Mouse (Mus musculus): ENCODE measurements around the gene Casp9. TPM values are rescaled to one million over a fixed set of nuclear protein-coding genes. Genes with fewer than 3 reads are reported as not detected.

The Casp9 gene
- polyA plus RNA-seq, 1 experiment from 2014 or later = 24.8 TPM

DNA sequence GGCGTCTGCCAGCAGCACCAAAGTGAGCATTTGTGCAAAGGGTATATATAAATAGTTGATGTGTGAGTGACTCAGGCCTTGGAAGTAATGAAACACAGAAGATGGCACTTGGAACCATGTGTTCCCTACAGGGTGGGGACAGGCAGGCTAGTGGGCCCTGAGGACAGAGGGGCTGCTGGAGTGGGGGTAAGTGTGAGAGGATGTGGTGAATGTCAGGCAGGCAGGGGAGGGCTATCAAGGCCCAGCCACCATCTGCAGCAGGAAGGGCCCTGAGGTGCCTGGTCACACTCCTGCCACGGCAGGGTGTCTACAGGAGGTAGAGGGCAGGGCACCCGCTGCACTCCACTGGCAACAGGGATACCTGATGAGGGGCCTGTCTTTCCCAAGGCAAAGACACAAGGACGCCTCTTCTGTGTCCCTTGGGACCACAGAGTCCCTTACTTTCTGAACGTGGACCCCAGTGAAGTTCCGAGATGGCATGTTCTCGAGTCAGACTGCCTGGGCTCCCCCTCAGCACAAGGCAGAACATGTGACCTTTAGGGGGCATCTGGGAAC, 70.4 kb downstream of the Casp9 start:
- Histone ChIP-seq H3K9me3 (no peaks in the 10 kb centered on the region), H3K27me3 (ENCODE audit: poor library complexity, severe bottlenecking) (no peaks in the 10 kb centered on the region)
- 89% methylated on average over 7 of the region's 7 CpGs for WGBS

DNA sequence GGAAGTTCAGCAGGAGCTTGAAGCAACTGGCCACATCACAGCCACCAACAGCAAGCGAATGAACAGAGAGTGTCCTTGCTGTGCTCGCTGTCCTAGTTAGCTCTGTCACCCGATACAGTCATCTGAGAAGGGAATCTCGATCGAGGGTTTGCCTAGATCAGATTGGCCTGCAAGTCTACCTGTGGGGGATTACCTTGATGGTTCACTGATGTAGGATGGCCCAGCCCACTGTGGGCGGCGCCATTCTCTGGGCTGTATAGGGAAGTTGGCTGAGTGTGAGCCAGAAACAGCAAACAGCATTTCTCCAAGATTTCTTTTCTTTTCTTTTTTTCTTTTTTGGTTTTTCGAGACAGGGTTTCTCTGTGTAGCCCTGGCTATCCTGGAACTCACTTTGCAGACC, 71.1 kb downstream of the Casp9 start:
- WGBS = 95% methylated on average over 8 of the region's 8 CpGs
- no peaks in the 10 kb centered on the region for H3K27me3 ChIP-seq (ENCODE audit: poor library complexity, severe bottlenecking)
- H3K27ac ChIP-seq = no peak overlapping the region
- peaks cover 28% of the 10 kb centered on the region for H3K36me3 ChIP-seq (replicated peaks)
- peaks cover 16% of the 10 kb centered on the region for H3K4me1 ChIP-seq
- H3K4me3 ChIP-seq = no peak overlapping the region
- DNase-seq (ENCODE audit: extremely low spot score, low spot score) = no peak
- no peaks in the 10 kb centered on the region for H3K9me3 ChIP-seq

More for the DNA sequence above, 70.4 kb downstream of the Casp9 start:
- H3K27ac ChIP-seq = no peak overlapping the region
- no peak overlapping the region for H3K4me3 ChIP-seq
- peaks cover 16% of the 10 kb centered on the region for H3K4me1 ChIP-seq
- no peak for DNase-seq (ENCODE audit: extremely low spot score, low spot score)
- peaks cover 35% of the 10 kb centered on the region for H3K36me3 ChIP-seq (replicated peaks)

DNA sequence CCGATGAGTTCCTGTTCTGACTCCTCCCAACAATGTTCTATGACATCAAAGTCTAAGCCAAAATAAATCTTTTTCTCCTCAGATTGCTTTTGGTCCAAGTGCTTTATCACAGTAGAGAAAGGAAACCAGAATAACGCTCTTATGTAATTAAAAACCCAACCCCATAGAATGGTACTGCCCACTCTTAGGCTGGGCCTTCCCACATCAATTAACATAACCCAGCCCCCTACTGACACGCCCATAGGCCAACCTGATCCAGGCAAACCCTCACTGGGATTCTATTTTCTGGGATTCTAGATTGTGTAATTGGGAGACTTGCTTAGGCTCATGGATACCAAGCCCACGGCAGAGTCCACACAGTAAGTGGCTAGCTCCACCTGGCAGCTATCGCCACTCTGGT, 71.6 kb downstream of the Casp9 start:
- H3K9me3 ChIP-seq = no peaks in the 10 kb centered on the region
- WGBS = 92% methylated on average over 5 of the region's 5 CpGs
- H3K27ac ChIP-seq = no peak overlapping the region
- no peak overlapping the region for H3K4me3 ChIP-seq
- H3K4me1 ChIP-seq = peaks cover 16% of the 10 kb centered on the region
- H3K27me3 ChIP-seq (ENCODE audit: poor library complexity, severe bottlenecking) = no peaks in the 10 kb centered on the region
- H3K36me3 ChIP-seq (replicated peaks) = peaks cover 23% of the 10 kb centered on the region
- DNase-seq (ENCODE audit: extremely low spot score, low spot score) = no peak

Other genes with a start within 250 kb of the Casp9 start
- 23.2 and 30.1 TPM in 2 replicates for gene Fblim1, start 187.5 kb upstream of the Casp9 start, polyA plus RNA-seq (2016; fragmentation: Nextera tagmentation; extraction: Ambion mirVana)
- 0.86 and 1.0 TPM in 2 replicates for gene Tmem82, start 175.0 kb upstream of the Casp9 start, polyA plus RNA-seq (2016; fragmentation: Nextera tagmentation; extraction: Ambion mirVana)
- gene Slc25a34, start 169.8 kb upstream of the Casp9 start, polyA plus RNA-seq (2016; fragmentation: Nextera tagmentation; extraction: Ambion mirVana) = not detected in 2 replicates
- 4.0 and 4.4 TPM in 2 replicates for gene Plekhm2, start 128.7 kb upstream of the Casp9 start, polyA plus RNA-seq (2016; fragmentation: Nextera tagmentation; extraction: Ambion mirVana)
- gene Rsc1a1, start 108.0 kb upstream of the Casp9 start, polyA plus RNA-seq (2016; fragmentation: Nextera tagmentation; extraction: Ambion mirVana) = 2.5 and 3.8 TPM in 2 replicates
- 27.3 and 27.4 TPM in 2 replicates for gene Ddi2, start 70.2 kb upstream of the Casp9 start, polyA plus RNA-seq (2016; fragmentation: Nextera tagmentation; extraction: Ambion mirVana)
- not detected in 2 replicates for gene Agmat, start 46.9 kb upstream of the Casp9 start, polyA plus RNA-seq (2016; fragmentation: Nextera tagmentation; extraction: Ambion mirVana)
- gene Dnajc16, start 2.7 kb upstream of the Casp9 start, polyA plus RNA-seq (2016; fragmentation: Nextera tagmentation; extraction: Ambion mirVana) = 4.8 TPM in 2 replicates
- gene Cela2a, start 32.5 kb downstream of the Casp9 start, polyA plus RNA-seq (2016; fragmentation: Nextera tagmentation; extraction: Ambion mirVana) = not detected in 2 replicates
- not detected in 2 replicates for gene Ctrc, start 52.7 kb downstream of the Casp9 start, polyA plus RNA-seq (2016; fragmentation: Nextera tagmentation; extraction: Ambion mirVana)
- 39.5 and 41.5 TPM in 2 replicates for gene Efhd2, start 81.3 kb downstream of the Casp9 start, polyA plus RNA-seq (2016; fragmentation: Nextera tagmentation; extraction: Ambion mirVana)
- gene Fhad1, start 221.5 kb downstream of the Casp9 start, polyA plus RNA-seq (2016; fragmentation: Nextera tagmentation; extraction: Ambion mirVana) = 0.39 and 0.50 TPM in 2 replicates

All from forebrain, embryonic 10.5 days (tissue).